ENCODE assay signal across 17 mouse cellular contexts in genomic region chr7:30958866-30959487, GRCm38 (mm10). TPM values are rescaled to one million over a fixed set of nuclear protein-coding genes. Genes with fewer than 3 reads are reported as not detected.
DNase-seq lines count a peak whose midpoint lies in the region; ATAC-seq and TF ChIP-seq lines count a peak whose summit lies in the region.
"Had no signal": no experiment of that assay in that cellular context is flagged by ENCODE, and none has a peak within 500 bp of the region (broad histone marks: within the 10 kb centered on the region; RNA-seq: fewer than 3 reads in every experiment).

No protein-coding gene starts in this region.

- H3K36me3 ChIP-seq in embryonic facial prominence, embryonic 13.5 days, result peaks cover 28% of the 10 kb centered on the region
- peaks cover 55% of the 10 kb centered on the region for H3K36me3 ChIP-seq in embryonic facial prominence, embryonic 10.5 days (replicated peaks)
- H3K36me3 ChIP-seq in intestine, embryonic 15.5 days, result peaks cover 4% of the 10 kb centered on the region
- peaks cover 39% of the 10 kb centered on the region for H3K36me3 ChIP-seq in intestine, postnatal 0 days (ENCODE audit: control insufficient read depth, insufficient read depth)
- peaks cover 11% of the 10 kb centered on the region for H3K36me3 ChIP-seq in neural tube, embryonic 15.5 days
- peaks cover 39% of the 10 kb centered on the region for H3K36me3 ChIP-seq in liver, embryonic 12.5 days

- no peaks in the 10 kb centered on the region for H3K9me3 ChIP-seq in embryonic facial prominence, embryonic 13.5 days
- H3K9me3 ChIP-seq in embryonic facial prominence, embryonic 10.5 days, result no peaks in the 10 kb centered on the region
- H3K9me3 ChIP-seq in intestine, embryonic 15.5 days, result no peaks in the 10 kb centered on the region
- no peaks in the 10 kb centered on the region for H3K9me3 ChIP-seq in intestine, postnatal 0 days (ENCODE audit: control insufficient read depth)
- no peaks in the 10 kb centered on the region for H3K9me3 ChIP-seq in neural tube, embryonic 15.5 days (replicated peaks)
- H3K9me3 ChIP-seq in liver, embryonic 12.5 days (replicated peaks), result no peaks in the 10 kb centered on the region
- H3K9me3 ChIP-seq: embryonic facial prominence, embryonic 12.5 days; limb, embryonic 12.5 days; liver, embryonic 15.5 days; midbrain, embryonic 15.5 days had no signal

- no peak for DNase-seq in embryonic facial prominence, embryonic 10.5 days (ENCODE audit: low spot score)
- peak; percentile 19 for DNase-seq in thymus, postnatal 4 days
- no peak for DNase-seq in thymus, postnatal 10 days (ENCODE audit: low spot score in 2 of 2)
- DNase-seq: heart, postnatal 4 days; kidney, adult 18-20 months; retina, postnatal 1 day had no signal

- TF ChIP-seq CTCF in intestine, postnatal 0 days (IDR thresholded peaks at IDR 0.05; ENCODE audit: low read depth), result no peak

- no peak for ATAC-seq in embryonic facial prominence, embryonic 13.5 days (ENCODE audit: insufficient number of reproducible peaks, insufficient read depth, low FRiP score, low TSS enrichment, low read depth)
- no peak for ATAC-seq in intestine, embryonic 15.5 days
- ATAC-seq in intestine, postnatal 0 days, result no peak
- ATAC-seq in neural tube, embryonic 15.5 days (ENCODE audit: low FRiP score), result no peak
- no peak for ATAC-seq in liver, embryonic 12.5 days
- ATAC-seq: midbrain, embryonic 15.5 days had no signal

- H3K4me3 ChIP-seq in embryonic facial prominence, embryonic 13.5 days, result peak overlapping the region; percentile 91; the same call in 1 of the 2 replicates
- no peak overlapping the region; the same call in 1 of the 2 replicates for H3K4me3 ChIP-seq in embryonic facial prominence, embryonic 10.5 days
- H3K4me3 ChIP-seq in intestine, embryonic 15.5 days (replicated peaks), result no peak overlapping the region
- H3K4me3 ChIP-seq in intestine, postnatal 0 days (ENCODE audit: low read depth, low read length), result no peak overlapping the region
- no peak overlapping the region for H3K4me3 ChIP-seq in neural tube, embryonic 15.5 days (replicated peaks)
- H3K4me3 ChIP-seq in liver, embryonic 12.5 days, result no peak overlapping the region

- H3K4me2 ChIP-seq in embryonic facial prominence, embryonic 13.5 days, result no peak overlapping the region
- H3K4me2 ChIP-seq in intestine, embryonic 15.5 days (replicated peaks), result 0 out of 2 replicates have a peak overlapping the region, but pooled peaks have one; percentile 65
- H3K4me2 ChIP-seq in intestine, postnatal 0 days (replicated peaks; ENCODE audit: low read depth), result no peak overlapping the region
- H3K4me2 ChIP-seq in neural tube, embryonic 15.5 days, result no peak overlapping the region
- H3K4me2 ChIP-seq in liver, embryonic 12.5 days, result no peak overlapping the region

- 94% methylated on average over 9 of the region's 9 CpGs for WGBS in embryonic facial prominence, embryonic 13.5 days
- WGBS in embryonic facial prominence, embryonic 10.5 days, result 96% methylated on average over 9 of the region's 9 CpGs
- 92% methylated on average over 9 of the region's 9 CpGs for WGBS in intestine, embryonic 15.5 days
- 93% methylated on average over 9 of the region's 9 CpGs for WGBS in intestine, postnatal 0 days
- 99% methylated on average over 9 of the region's 9 CpGs for WGBS in neural tube, embryonic 15.5 days
- WGBS in liver, embryonic 12.5 days (ENCODE audit: insufficient replicate concordance), result 84% methylated on average over 9 of the region's 9 CpGs

- no peak overlapping the region for H3K27ac ChIP-seq in embryonic facial prominence, embryonic 13.5 days
- no peak overlapping the region; the same call in 1 of the 2 replicates for H3K27ac ChIP-seq in embryonic facial prominence, embryonic 10.5 days (replicated peaks)
- no peak overlapping the region for H3K27ac ChIP-seq in intestine, embryonic 15.5 days
- H3K27ac ChIP-seq in intestine, postnatal 0 days (ENCODE audit: low read depth, low read length), result no peak overlapping the region
- no peak overlapping the region for H3K27ac ChIP-seq in neural tube, embryonic 15.5 days (replicated peaks)
- H3K27ac ChIP-seq in liver, embryonic 12.5 days, result no peak overlapping the region
- H3K27ac ChIP-seq: embryonic facial prominence, embryonic 12.5 days; limb, embryonic 12.5 days; liver, embryonic 15.5 days had no signal

- H3K4me1 ChIP-seq in embryonic facial prominence, embryonic 13.5 days, result peaks cover 23% of the 10 kb centered on the region
- peaks cover 21% of the 10 kb centered on the region for H3K4me1 ChIP-seq in embryonic facial prominence, embryonic 10.5 days
- peaks cover 17% of the 10 kb centered on the region for H3K4me1 ChIP-seq in intestine, embryonic 15.5 days (replicated peaks)
- peaks cover 4% of the 10 kb centered on the region; the same call in 1 of the 2 replicates for H3K4me1 ChIP-seq in intestine, postnatal 0 days (replicated peaks; ENCODE audit: control insufficient read depth, insufficient read depth, low read length)
- peaks cover 36% of the 10 kb centered on the region for H3K4me1 ChIP-seq in neural tube, embryonic 15.5 days
- H3K4me1 ChIP-seq in liver, embryonic 12.5 days, result peaks cover 38% of the 10 kb centered on the region

- H3K9ac ChIP-seq in embryonic facial prominence, embryonic 13.5 days, result no peak overlapping the region
- no peak overlapping the region for H3K9ac ChIP-seq in intestine, embryonic 15.5 days
- no peak overlapping the region for H3K9ac ChIP-seq in intestine, postnatal 0 days (ENCODE audit: low read depth, low read length)
- H3K9ac ChIP-seq in neural tube, embryonic 15.5 days (replicated peaks), result 0 out of 2 replicates have a peak overlapping the region, but pooled peaks have one; percentile 15
- no peak overlapping the region for H3K9ac ChIP-seq in liver, embryonic 12.5 days
- H3K9ac ChIP-seq: liver, embryonic 15.5 days had no signal

- no peaks in the 10 kb centered on the region for H3K27me3 ChIP-seq in embryonic facial prominence, embryonic 13.5 days
- H3K27me3 ChIP-seq in embryonic facial prominence, embryonic 10.5 days (replicated peaks; ENCODE audit: low read depth, poor library complexity, severe bottlenecking), result no peaks in the 10 kb centered on the region
- no peaks in the 10 kb centered on the region for H3K27me3 ChIP-seq in intestine, embryonic 15.5 days (replicated peaks)
- no peaks in the 10 kb centered on the region for H3K27me3 ChIP-seq in intestine, postnatal 0 days (replicated peaks; ENCODE audit: control insufficient read depth, insufficient read depth, low read length)
- H3K27me3 ChIP-seq in neural tube, embryonic 15.5 days (replicated peaks), result no peaks in the 10 kb centered on the region
- no peaks in the 10 kb centered on the region for H3K27me3 ChIP-seq in liver, embryonic 12.5 days (replicated peaks)
- H3K27me3 ChIP-seq: embryonic facial prominence, embryonic 12.5 days; limb, embryonic 12.5 days; liver, embryonic 15.5 days; midbrain, embryonic 15.5 days had no signal

RNA-seq across cellular contexts. Expression of gene Usf2, which starts 2.4 kb away (rescaled TPM):
- 21.9 and 25.0 TPM in 2 replicates for polyA plus RNA-seq in embryonic facial prominence, embryonic 13.5 days (2015; fragmentation: Nextera tagmentation; extraction: Ambion mirVana)
- 25.1 and 29.6 TPM in 2 replicates for polyA plus RNA-seq in embryonic facial prominence, embryonic 10.5 days (2016; fragmentation: Nextera tagmentation; extraction: Ambion mirVana)
- 17.5 and 18.1 TPM in 2 replicates for polyA plus RNA-seq in intestine, embryonic 15.5 days (2015; fragmentation: Nextera tagmentation; extraction: Ambion mirVana)
- 13.3 and 15.0 TPM in 2 replicates for polyA plus RNA-seq in intestine, postnatal 0 days (2015; fragmentation: Nextera tagmentation; extraction: Ambion mirVana)
- 27.7 and 36.0 TPM in 2 replicates for polyA plus RNA-seq in neural tube, embryonic 15.5 days (2015; fragmentation: Nextera tagmentation; extraction: Ambion mirVana)
- polyA plus RNA-seq in liver, embryonic 12.5 days (2016; fragmentation: Nextera tagmentation; extraction: Ambion mirVana), result 13.9 and 18.1 TPM in 2 replicates

RNA-seq across cellular contexts. Expression of gene Lsr, which starts 14.3 kb away (rescaled TPM):
- 26.1 and 29.3 TPM in 2 replicates for polyA plus RNA-seq in embryonic facial prominence, embryonic 13.5 days (2015; fragmentation: Nextera tagmentation; extraction: Ambion mirVana)
- polyA plus RNA-seq in embryonic facial prominence, embryonic 10.5 days (2016; fragmentation: Nextera tagmentation; extraction: Ambion mirVana), result 33.1 and 33.4 TPM in 2 replicates
- polyA plus RNA-seq in intestine, embryonic 15.5 days (2015; fragmentation: Nextera tagmentation; extraction: Ambion mirVana), result 146 and 163 TPM in 2 replicates
- polyA plus RNA-seq in intestine, postnatal 0 days (2015; fragmentation: Nextera tagmentation; extraction: Ambion mirVana), result 110 and 118 TPM in 2 replicates
- polyA plus RNA-seq in neural tube, embryonic 15.5 days (2015; fragmentation: Nextera tagmentation; extraction: Ambion mirVana), result 19.2 and 37.4 TPM in 2 replicates
- polyA plus RNA-seq in liver, embryonic 12.5 days (2016; fragmentation: Nextera tagmentation; extraction: Ambion mirVana), result 27.3 and 28.2 TPM in 2 replicates

RNA-seq across cellular contexts. Expression of gene Fam187b, which starts 14.6 kb away (rescaled TPM):
- polyA plus RNA-seq in embryonic facial prominence, embryonic 13.5 days (2015; fragmentation: Nextera tagmentation; extraction: Ambion mirVana), result 1.5 and 2.6 TPM in 2 replicates
- polyA plus RNA-seq in embryonic facial prominence, embryonic 10.5 days (2016; fragmentation: Nextera tagmentation; extraction: Ambion mirVana), result 2.9 and 3.3 TPM in 2 replicates
- 10.1 and 11.4 TPM in 2 replicates for polyA plus RNA-seq in intestine, embryonic 15.5 days (2015; fragmentation: Nextera tagmentation; extraction: Ambion mirVana)
- polyA plus RNA-seq in intestine, postnatal 0 days (2015; fragmentation: Nextera tagmentation; extraction: Ambion mirVana), result 10.4 and 12.0 TPM in 2 replicates
- 0.20 and 1.4 TPM in 2 replicates for polyA plus RNA-seq in neural tube, embryonic 15.5 days (2015; fragmentation: Nextera tagmentation; extraction: Ambion mirVana)
- 1.9 and 2.8 TPM in 2 replicates for polyA plus RNA-seq in liver, embryonic 12.5 days (2016; fragmentation: Nextera tagmentation; extraction: Ambion mirVana)

RNA-seq across cellular contexts. Expression of gene Hamp, which starts 15.1 kb away (rescaled TPM):
- not detected in 2 replicates for polyA plus RNA-seq in embryonic facial prominence, embryonic 13.5 days (2015; fragmentation: Nextera tagmentation; extraction: Ambion mirVana)
- not detected in 2 replicates for polyA plus RNA-seq in embryonic facial prominence, embryonic 10.5 days (2016; fragmentation: Nextera tagmentation; extraction: Ambion mirVana)
- polyA plus RNA-seq in intestine, embryonic 15.5 days (2015; fragmentation: Nextera tagmentation; extraction: Ambion mirVana), result 0.41 TPM in 1 of 2 replicates, not detected in the other
- 0.43 TPM in 1 of 2 replicates, not detected in the other for polyA plus RNA-seq in intestine, postnatal 0 days (2015; fragmentation: Nextera tagmentation; extraction: Ambion mirVana)
- polyA plus RNA-seq in neural tube, embryonic 15.5 days (2015; fragmentation: Nextera tagmentation; extraction: Ambion mirVana), result not detected in 2 replicates
- polyA plus RNA-seq in liver, embryonic 12.5 days (2016; fragmentation: Nextera tagmentation; extraction: Ambion mirVana), result 0.38 TPM in 1 of 2 replicates, not detected in the other
- polyA plus RNA-seq: embryonic facial prominence, embryonic 12.5 days; heart, embryonic 14.5 days; limb, embryonic 12.5 days; midbrain, embryonic 15.5 days had no signal

RNA-seq across cellular contexts. Expression of gene Hamp2, which starts 34.5 kb away (rescaled TPM):
- polyA plus RNA-seq in embryonic facial prominence, embryonic 13.5 days (2015; fragmentation: Nextera tagmentation; extraction: Ambion mirVana), result 1.0 and 1.4 TPM in 2 replicates
- not detected in 2 replicates for polyA plus RNA-seq in embryonic facial prominence, embryonic 10.5 days (2016; fragmentation: Nextera tagmentation; extraction: Ambion mirVana)
- not detected in 2 replicates for polyA plus RNA-seq in intestine, embryonic 15.5 days (2015; fragmentation: Nextera tagmentation; extraction: Ambion mirVana)
- polyA plus RNA-seq in intestine, postnatal 0 days (2015; fragmentation: Nextera tagmentation; extraction: Ambion mirVana), result not detected in 2 replicates
- not detected in 2 replicates for polyA plus RNA-seq in neural tube, embryonic 15.5 days (2015; fragmentation: Nextera tagmentation; extraction: Ambion mirVana)
- polyA plus RNA-seq in liver, embryonic 12.5 days (2016; fragmentation: Nextera tagmentation; extraction: Ambion mirVana), result not detected in 2 replicates
- polyA plus RNA-seq: embryonic facial prominence, embryonic 12.5 days; heart, embryonic 14.5 days; limb, embryonic 12.5 days; liver, embryonic 15.5 days; midbrain, embryonic 15.5 days; stomach, embryonic 16.5 days had no signal
